Mouse (Mus musculus): ENCODE data around the gene Auts2.

GRCm38 (mm10) chr5:132329171-132329936 lies 213.8 kb downstream of the Auts2 start:
- TF ChIP-seq HCFC1 (IDR thresholded peaks at IDR 0.05; ENCODE audit: borderline replicate concordance, insufficient read depth, low read length) (no peak), MAFK (IDR thresholded peaks at IDR 0.05; ENCODE audit: insufficient read depth, low read depth, low read length) (no peak), ZC3H11A (IDR thresholded peaks at IDR 0.05; ENCODE audit: borderline replicate concordance, low read depth, low read length) (no peak)
